Comparison of ENCODE assay signal across 8 mouse cellular contexts in genomic region chr13:15707481-15707881, GRCm38 (mm10).
A peak's percentile ranks its signal among the peaks of the same experiment; 100 is the strongest.
DNase-seq lines count a peak whose midpoint lies in the region; ATAC-seq and TF ChIP-seq lines count a peak whose summit lies in the region.

No protein-coding gene starts in this region.

- 73% methylated on average over 4 of the region's 4 CpGs for WGBS in limb, embryonic 12.5 days
- WGBS in limb, embryonic 10.5 days, result 73% methylated on average over 4 of the region's 4 CpGs
- WGBS in embryonic facial prominence, embryonic 14.5 days, result 34% methylated on average over 4 of the region's 4 CpGs
- 62% methylated on average over 4 of the region's 4 CpGs for WGBS in limb, embryonic 13.5 days
- 46% methylated on average over 4 of the region's 4 CpGs for WGBS in liver, postnatal 0 days (ENCODE audit: insufficient replicate concordance)

- no peak overlapping the region for H3K9ac ChIP-seq in limb, embryonic 12.5 days (replicated peaks)
- H3K9ac ChIP-seq in embryonic facial prominence, embryonic 14.5 days (ENCODE audit: low read depth, low read length), result no peak overlapping the region
- H3K9ac ChIP-seq in limb, embryonic 13.5 days, result no peak overlapping the region
- no peak overlapping the region for H3K9ac ChIP-seq in liver, postnatal 0 days (replicated peaks)

- H3K27me3 ChIP-seq in limb, embryonic 12.5 days, result no peaks in the 10 kb centered on the region
- H3K27me3 ChIP-seq in limb, embryonic 10.5 days (ENCODE audit: low read depth, poor library complexity, severe bottlenecking), result no peaks in the 10 kb centered on the region
- no peaks in the 10 kb centered on the region for H3K27me3 ChIP-seq in embryonic facial prominence, embryonic 14.5 days (replicated peaks; ENCODE audit: control insufficient read depth, insufficient read depth, low read length)
- H3K27me3 ChIP-seq in limb, embryonic 13.5 days, result no peaks in the 10 kb centered on the region
- H3K27me3 ChIP-seq in liver, postnatal 0 days (ENCODE audit: insufficient read depth, low read length), result no peaks in the 10 kb centered on the region

- no peak for TF ChIP-seq EP300 in liver, postnatal 0 days (IDR thresholded peaks at IDR 0.05; ENCODE audit: low read depth)

- intact Hi-C loops in left cerebral cortex, postnatal 25 days (cut with DNase I), result no loop called here

- H3K4me3 ChIP-seq in limb, embryonic 12.5 days (replicated peaks), result no peak overlapping the region
- H3K4me3 ChIP-seq in limb, embryonic 10.5 days, result no peak overlapping the region
- H3K4me3 ChIP-seq in embryonic facial prominence, embryonic 14.5 days (ENCODE audit: low read depth, low read length), result no peak overlapping the region
- no peak overlapping the region for H3K4me3 ChIP-seq in limb, embryonic 13.5 days
- H3K4me3 ChIP-seq in liver, postnatal 0 days (ENCODE audit: low read depth, low read length), result no peak overlapping the region

- peak overlapping the region; percentile 25; the same call in 1 of the 2 replicates for H3K27ac ChIP-seq in limb, embryonic 12.5 days
- no peak overlapping the region for H3K27ac ChIP-seq in limb, embryonic 10.5 days
- 0 out of 2 replicates have a peak overlapping the region, but pooled peaks have one; percentile 10 for H3K27ac ChIP-seq in embryonic facial prominence, embryonic 14.5 days (replicated peaks; ENCODE audit: low read depth, low read length)
- H3K27ac ChIP-seq in limb, embryonic 13.5 days, result peak overlapping the region; percentile 58
- H3K27ac ChIP-seq in liver, postnatal 0 days (ENCODE audit: low read depth), result no peak overlapping the region

- H3K36me3 ChIP-seq in limb, embryonic 12.5 days, result 0 out of 2 replicates have a peak, but pooled peaks cover under 1% of the 10 kb centered on the region
- H3K36me3 ChIP-seq in limb, embryonic 10.5 days, result peaks cover 8% of the 10 kb centered on the region
- no peaks in the 10 kb centered on the region for H3K36me3 ChIP-seq in embryonic facial prominence, embryonic 14.5 days (ENCODE audit: control insufficient read depth, insufficient read depth, low read length)
- H3K36me3 ChIP-seq in limb, embryonic 13.5 days, result no peaks in the 10 kb centered on the region; the same call in 1 of the 2 replicates
- H3K36me3 ChIP-seq in liver, postnatal 0 days (replicated peaks; ENCODE audit: insufficient read depth, low read length), result no peaks in the 10 kb centered on the region

- DNase-seq in limb, embryonic 10.5 days (ENCODE audit: low spot score), result no peak
- DNase-seq in embryonic facial prominence, embryonic 14.5 days (ENCODE audit: low spot score), result peak; percentile 31
- peak; percentile 9 for DNase-seq in retina, embryonic 14.5 days (ENCODE audit: low spot score)
- DNase-seq in left cerebral cortex, postnatal 25 days (ENCODE audit: low spot score in 2 of 2), result no peak
- no peak for DNase-seq in urinary bladder, postnatal 4 days (ENCODE audit: low spot score in 2 of 2)
- DNase-seq in liver, postnatal 0 days, result no peak

- no peaks in the 10 kb centered on the region for H3K9me3 ChIP-seq in limb, embryonic 12.5 days
- H3K9me3 ChIP-seq in limb, embryonic 10.5 days (replicated peaks), result no peaks in the 10 kb centered on the region
- no peaks in the 10 kb centered on the region for H3K9me3 ChIP-seq in embryonic facial prominence, embryonic 14.5 days (ENCODE audit: control insufficient read depth, low read length)
- H3K9me3 ChIP-seq in limb, embryonic 13.5 days, result no peaks in the 10 kb centered on the region
- no peaks in the 10 kb centered on the region for H3K9me3 ChIP-seq in liver, postnatal 0 days (ENCODE audit: low read length)

- ATAC-seq in limb, embryonic 12.5 days (ENCODE audit: insufficient number of reproducible peaks, insufficient read depth, low FRiP score, low TSS enrichment, low read depth), result no peak
- peak; percentile 60; the same call in 1 of the 2 replicates for ATAC-seq in embryonic facial prominence, embryonic 14.5 days (ENCODE audit: low read depth)
- ATAC-seq in limb, embryonic 13.5 days (ENCODE audit: low FRiP score, low read depth), result no peak; the same call in 1 of the 2 replicates
- no peak for ATAC-seq in liver, postnatal 0 days

- H3K4me2 ChIP-seq in limb, embryonic 12.5 days, result no peak overlapping the region
- H3K4me2 ChIP-seq in embryonic facial prominence, embryonic 14.5 days (ENCODE audit: low read depth, low read length), result no peak overlapping the region
- no peak overlapping the region for H3K4me2 ChIP-seq in limb, embryonic 13.5 days (replicated peaks)
- no peak overlapping the region for H3K4me2 ChIP-seq in liver, postnatal 0 days (ENCODE audit: low read depth, low read length)

- peaks cover 21% of the 10 kb centered on the region for H3K4me1 ChIP-seq in limb, embryonic 12.5 days (replicated peaks)
- H3K4me1 ChIP-seq in limb, embryonic 10.5 days, result no peaks in the 10 kb centered on the region
- peaks cover 7% of the 10 kb centered on the region; the same call in 1 of the 2 replicates for H3K4me1 ChIP-seq in embryonic facial prominence, embryonic 14.5 days (ENCODE audit: control insufficient read depth, insufficient read depth, low read length)
- H3K4me1 ChIP-seq in limb, embryonic 13.5 days, result peaks cover 45% of the 10 kb centered on the region
- peaks cover 4% of the 10 kb centered on the region; the same call in 1 of the 2 replicates for H3K4me1 ChIP-seq in liver, postnatal 0 days (ENCODE audit: insufficient read depth)

- TF ChIP-seq CTCF in liver, postnatal 0 days (IDR thresholded peaks at IDR 0.05; ENCODE audit: low read depth), result no peak

Comparison
In these comparisons a context has a peak if more than half of its experiments do, and no peak if none do; other contexts are left out.
1. H3K27ac ChIP-seq: peak in limb, embryonic 12.5 days (single experiment), embryonic facial prominence, embryonic 14.5 days (single experiment) and limb, embryonic 13.5 days (single experiment); none in limb, embryonic 10.5 days (single experiment) and liver, postnatal 0 days (single experiment).
2. DNase-seq: peak in embryonic facial prominence, embryonic 14.5 days (single experiment) and retina, embryonic 14.5 days (single experiment); none in limb, embryonic 10.5 days (single experiment), left cerebral cortex, postnatal 25 days (0 of 2), urinary bladder, postnatal 4 days (0 of 2) and liver, postnatal 0 days (single experiment).